In genomic region chr13:107419363-107420155, GRCm38 (mm10) we compare ENCODE assay signal across 15 mouse cellular contexts.
A peak's percentile ranks its signal among the peaks of the same experiment; 100 is the strongest.
DNase-seq lines count a peak whose midpoint lies in the region; ATAC-seq and TF ChIP-seq lines count a peak whose summit lies in the region.
"Had no signal": no experiment of that assay in that cellular context is flagged by ENCODE, and none has a peak within 500 bp of the region (broad histone marks: within the 10 kb centered on the region; RNA-seq: fewer than 3 reads in every experiment).

No protein-coding gene starts in this region.

- peak; percentile 65 for DNase-seq in embryonic facial prominence, embryonic 11.5 days (ENCODE audit: low spot score)
- DNase-seq in embryonic facial prominence, embryonic 10.5 days (ENCODE audit: low spot score) = no peak
- DNase-seq in midbrain, postnatal 0 days (ENCODE audit: low spot score) = no peak
- peak; percentile 8 for DNase-seq in adipocyte (ENCODE audit: low spot score)
- DNase-seq in thymus, postnatal 4 days = peak; percentile 38
- DNase-seq in spleen, postnatal 4 days (ENCODE audit: low spot score in 2 of 2) = no peak
- no peak for DNase-seq in adrenal gland, postnatal 36 days
- DNase-seq: gastrocnemius, postnatal 14 days; kidney, postnatal 14 days had no signal

- TF ChIP-seq CTCF in midbrain, postnatal 0 days (IDR thresholded peaks at IDR 0.05) = peak; percentile 32; the same call in 1 of the 2 replicates

- WGBS in embryonic facial prominence, embryonic 11.5 days = 73% methylated on average over 3 of the region's 3 CpGs
- 76% methylated on average over 3 of the region's 3 CpGs for WGBS in embryonic facial prominence, embryonic 10.5 days
- WGBS in midbrain, postnatal 0 days = 83% methylated on average over 3 of the region's 3 CpGs
- WGBS in midbrain, embryonic 13.5 days = 81% methylated on average over 3 of the region's 3 CpGs

- H3K4me2 ChIP-seq in embryonic facial prominence, embryonic 11.5 days (ENCODE audit: low read depth, low read length) = no peak overlapping the region
- H3K4me2 ChIP-seq in midbrain, postnatal 0 days (ENCODE audit: low read depth, low read length, poor library complexity, severe bottlenecking) = no peak overlapping the region
- H3K4me2 ChIP-seq in midbrain, embryonic 13.5 days (replicated peaks) = no peak overlapping the region
- H3K4me2 ChIP-seq: forebrain, embryonic 15.5 days; neural tube, embryonic 12.5 days had no signal

- H3K4me3 ChIP-seq in embryonic facial prominence, embryonic 11.5 days (ENCODE audit: low read depth, low read length) = no peak overlapping the region
- no peak overlapping the region for H3K4me3 ChIP-seq in embryonic facial prominence, embryonic 10.5 days
- H3K4me3 ChIP-seq in midbrain, postnatal 0 days (ENCODE audit: low read depth, low read length) = no peak overlapping the region
- no peak overlapping the region for H3K4me3 ChIP-seq in midbrain, embryonic 13.5 days (replicated peaks)
- H3K4me3 ChIP-seq: forebrain, embryonic 15.5 days; heart, embryonic 10.5 days; neural tube, embryonic 12.5 days had no signal

- H3K9me3 ChIP-seq in embryonic facial prominence, embryonic 11.5 days (replicated peaks; ENCODE audit: control insufficient read depth, low read length) = no peaks in the 10 kb centered on the region
- no peaks in the 10 kb centered on the region for H3K9me3 ChIP-seq in embryonic facial prominence, embryonic 10.5 days
- no peaks in the 10 kb centered on the region for H3K9me3 ChIP-seq in midbrain, postnatal 0 days (ENCODE audit: low read length)
- 0 out of 2 replicates have a peak, but pooled peaks cover 3% of the 10 kb centered on the region for H3K9me3 ChIP-seq in midbrain, embryonic 13.5 days
- H3K9me3 ChIP-seq: forebrain, embryonic 15.5 days; heart, embryonic 10.5 days; neural tube, embryonic 12.5 days had no signal

- ATAC-seq in embryonic facial prominence, embryonic 11.5 days (replicated peaks; ENCODE audit: insufficient number of reproducible peaks, low FRiP score, low TSS enrichment, low read depth) = no peak
- no peak for ATAC-seq in midbrain, postnatal 0 days (ENCODE audit: low FRiP score)
- ATAC-seq in midbrain, embryonic 13.5 days = no peak
- ATAC-seq: forebrain, embryonic 15.5 days; midbrain, embryonic 16.5 days had no signal

- H3K9ac ChIP-seq in embryonic facial prominence, embryonic 11.5 days (replicated peaks; ENCODE audit: low read length) = no peak overlapping the region
- no peak overlapping the region for H3K9ac ChIP-seq in midbrain, postnatal 0 days (replicated peaks; ENCODE audit: low read length, poor library complexity, severe bottlenecking)
- H3K9ac ChIP-seq in midbrain, embryonic 13.5 days (replicated peaks) = no peak overlapping the region
- H3K9ac ChIP-seq: forebrain, embryonic 15.5 days; liver, embryonic 14.5 days; neural tube, embryonic 12.5 days had no signal

- H3K27me3 ChIP-seq in embryonic facial prominence, embryonic 11.5 days (ENCODE audit: control insufficient read depth, insufficient read depth, low read length) = no peaks in the 10 kb centered on the region
- no peaks in the 10 kb centered on the region for H3K27me3 ChIP-seq in embryonic facial prominence, embryonic 10.5 days (replicated peaks; ENCODE audit: low read depth, poor library complexity, severe bottlenecking)
- no peaks in the 10 kb centered on the region for H3K27me3 ChIP-seq in midbrain, postnatal 0 days (ENCODE audit: insufficient read depth, low read length)
- H3K27me3 ChIP-seq in midbrain, embryonic 13.5 days = no peaks in the 10 kb centered on the region
- H3K27me3 ChIP-seq: forebrain, embryonic 15.5 days; neural tube, embryonic 12.5 days had no signal

- no peaks in the 10 kb centered on the region for H3K36me3 ChIP-seq in embryonic facial prominence, embryonic 11.5 days (replicated peaks; ENCODE audit: control insufficient read depth, insufficient read depth, low read depth, low read length)
- H3K36me3 ChIP-seq in embryonic facial prominence, embryonic 10.5 days (replicated peaks) = no peaks in the 10 kb centered on the region
- no peaks in the 10 kb centered on the region for H3K36me3 ChIP-seq in midbrain, postnatal 0 days (ENCODE audit: insufficient read depth, low read length)
- H3K36me3 ChIP-seq in midbrain, embryonic 13.5 days = no peaks in the 10 kb centered on the region
- H3K36me3 ChIP-seq: forebrain, embryonic 15.5 days; heart, embryonic 10.5 days; neural tube, embryonic 12.5 days had no signal

- H3K4me1 ChIP-seq in embryonic facial prominence, embryonic 11.5 days (ENCODE audit: control insufficient read depth, insufficient read depth, low read length) = no peaks in the 10 kb centered on the region
- no peaks in the 10 kb centered on the region for H3K4me1 ChIP-seq in embryonic facial prominence, embryonic 10.5 days
- no peaks in the 10 kb centered on the region for H3K4me1 ChIP-seq in midbrain, postnatal 0 days (ENCODE audit: insufficient read depth, low read length)
- H3K4me1 ChIP-seq in midbrain, embryonic 13.5 days (replicated peaks) = no peaks in the 10 kb centered on the region
- H3K4me1 ChIP-seq: forebrain, embryonic 15.5 days; heart, embryonic 10.5 days; neural tube, embryonic 12.5 days had no signal

- no peak overlapping the region for H3K27ac ChIP-seq in embryonic facial prominence, embryonic 11.5 days (replicated peaks; ENCODE audit: low read depth, low read length)
- no peak overlapping the region for H3K27ac ChIP-seq in embryonic facial prominence, embryonic 10.5 days (replicated peaks)
- no peak overlapping the region for H3K27ac ChIP-seq in midbrain, postnatal 0 days (ENCODE audit: low read depth, low read length)
- H3K27ac ChIP-seq in midbrain, embryonic 13.5 days = no peak overlapping the region
- H3K27ac ChIP-seq: forebrain, embryonic 15.5 days; heart, embryonic 10.5 days; liver, embryonic 14.5 days; neural tube, embryonic 12.5 days had no signal

Comparison
In these comparisons a context has a peak if more than half of its experiments do, and no peak if none do; other contexts are left out.
1. DNase-seq: peak in embryonic facial prominence, embryonic 11.5 days (single experiment), adipocyte (single experiment) and thymus, postnatal 4 days (single experiment); none in embryonic facial prominence, embryonic 10.5 days (single experiment), midbrain, postnatal 0 days (single experiment), spleen, postnatal 4 days (0 of 2) and adrenal gland, postnatal 36 days (0 of 2).